Mouse (Mus musculus): ENCODE measurements at regions not wholly inside any gene's neighbourhood (a gene's known extent, or its start where the extent isn't known, plus 50 kb on each side); places are given as distances from the start of the nearest gene placed in this dataset.

GRCm38 (mm10) chr4:34328151-34328785, 222.5 kb upstream of the Akirin2 start:
- in situ Hi-C loops (cut with MboI, MseI): no loop called here

GRCm38 (mm10) chr4:34336971-34337797, 213.6 kb upstream of the Akirin2 start:
- in situ Hi-C loops (cut with MboI, MseI): no loop called here

- in situ Hi-C loops (cut with MboI, MseI): no loop called here
Observed at GRCm38 (mm10) chr4:34337852-34338251, 212.9 kb upstream of the Akirin2 start.

- in situ Hi-C loops (cut with MboI, MseI): no loop called here
Observed at GRCm38 (mm10) chr4:34340057-34340456, 210.7 kb upstream of the Akirin2 start.

- in situ Hi-C loops (cut with MboI, MseI): no loop called here
Observed at GRCm38 (mm10) chr4:34371281-34372032, 179.3 kb upstream of the Akirin2 start.

GRCm38 (mm10) chr4:34386338-34386967, 164.3 kb upstream of the Akirin2 start:
- in situ Hi-C loops (cut with MboI, MseI): no loop called here

- in situ Hi-C loops (cut with MboI, MseI): no loop called here
Observed at GRCm38 (mm10) chr4:34391499-34391898, 159.2 kb upstream of the Akirin2 start.

- in situ Hi-C loops (cut with MboI, MseI): no loop called here
Observed at GRCm38 (mm10) chr4:34403061-34403460, 147.7 kb upstream of the Akirin2 start.

GRCm38 (mm10) chr4:34407181-34407580, 143.6 kb upstream of the Akirin2 start:
- in situ Hi-C loops (cut with MboI, MseI): no loop called here

- in situ Hi-C loops (cut with MboI, MseI): no loop called here
Observed at GRCm38 (mm10) chr4:34420970-34421369, 129.8 kb upstream of the Akirin2 start.

- in situ Hi-C loops (cut with MboI, MseI): no loop called here
Observed at GRCm38 (mm10) chr4:34424131-34424646, 126.5 kb upstream of the Akirin2 start.

- in situ Hi-C loops (cut with MboI, MseI): no loop called here
Observed at GRCm38 (mm10) chr4:34429003-34429402, 121.7 kb upstream of the Akirin2 start.

- in situ Hi-C loops (cut with MboI, MseI): loop anchor here (10.0 kb wide), 1 partner anchor 225 kb away; no protein-coding TSS in a partner anchor
Observed at GRCm38 (mm10) chr4:34429456-34430235, 121.1 kb upstream of the Akirin2 start.

- in situ Hi-C loops (cut with MboI, MseI): loop anchor here (10.0 kb wide), 1 partner anchor 217 kb away; no protein-coding TSS in a partner anchor
Observed at GRCm38 (mm10) chr4:34437316-34437715, 113.4 kb upstream of the Akirin2 start.

- in situ Hi-C loops (cut with MboI, MseI): no loop called here
Observed at GRCm38 (mm10) chr4:34449582-34449981, 101.2 kb upstream of the Akirin2 start.

- in situ Hi-C loops (cut with MboI, MseI): no loop called here
Observed at GRCm38 (mm10) chr4:34462591-34462990, 88.1 kb upstream of the Akirin2 start.

GRCm38 (mm10) chr4:34465845-34466244, 84.9 kb upstream of the Akirin2 start:
- in situ Hi-C loops (cut with MboI, MseI): no loop called here

GRCm38 (mm10) chr4:34466309-34466708, 84.4 kb upstream of the Akirin2 start:
- in situ Hi-C loops (cut with MboI, MseI): no loop called here

GRCm38 (mm10) chr4:34468096-34468495, 82.6 kb upstream of the Akirin2 start:
- in situ Hi-C loops (cut with MboI, MseI): no loop called here

- in situ Hi-C loops (cut with MboI, MseI): no loop called here
Observed at GRCm38 (mm10) chr4:34475792-34476448, 74.8 kb upstream of the Akirin2 start.

Data from T-helper 2 cell (primary cell).